Mouse (Mus musculus) ES-Bruce4 (cell line): ENCODE measurements around the gene Arl5a.

ENCODE experiments used
- CTCF ChIP-seq: IDR thresholded peaks from one replicate; pipeline ENCODE4 v1.8.1; 2011; ENCODE audit warnings: low read depth, low read length
- POLR2A ChIP-seq: IDR thresholded peaks from one replicate; pipeline ENCODE4 v1.8.1; 2011; ENCODE audit warnings: low read length; ENCODE audit not compliant: insufficient read depth

DNA sequence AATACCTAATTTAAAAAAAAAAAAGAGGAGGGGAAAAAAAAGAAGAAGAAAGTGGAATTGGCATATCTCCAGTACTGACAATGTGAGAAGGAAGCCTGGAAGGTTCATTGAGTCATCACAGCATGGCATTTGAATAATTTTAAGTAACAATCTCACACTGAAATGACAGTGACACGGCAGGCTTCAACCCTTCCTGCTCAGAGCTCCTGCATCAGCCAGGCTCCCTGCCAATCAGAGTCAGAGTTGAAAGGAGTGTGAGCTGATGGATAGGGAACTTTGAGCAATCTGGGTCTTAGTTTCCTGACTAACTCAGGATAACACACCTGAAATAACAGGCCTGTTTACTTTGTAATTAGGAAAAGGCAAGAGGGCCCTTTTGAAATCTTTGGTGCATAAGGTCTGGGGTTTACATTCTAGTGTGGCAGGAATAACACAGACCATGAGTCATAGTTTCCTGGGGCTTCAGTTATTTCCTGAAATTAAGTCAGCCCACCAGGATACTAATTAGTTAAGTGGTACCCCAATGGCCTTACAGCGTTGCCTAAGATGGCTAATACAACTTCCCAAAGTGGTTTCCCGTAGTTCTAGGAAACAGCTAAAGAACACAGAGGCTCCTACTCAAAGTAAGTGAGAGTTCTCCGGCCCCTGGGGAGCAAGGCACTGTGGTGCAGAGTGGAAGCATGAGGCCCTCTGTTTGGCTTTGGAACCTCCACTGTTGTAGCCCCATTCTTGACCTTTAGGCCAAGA lies 47.0 kb upstream of the Arl5a start:
- TF ChIP-seq POLR2A (no peak), CTCF (no peak)
